Mouse (Mus musculus) bone marrow, adult 2 months (tissue): ENCODE measurements at regions not wholly inside any gene's neighbourhood (a gene's known extent, or its start where the extent isn't known, plus 50 kb on each side); places are given as distances from the start of the nearest gene placed in this dataset.

ENCODE experiments used
- H3K27ac ChIP-seq: fragments of 200-500 bp; 2 replicates; pipeline ENCODE4 v1.5.1; 2012; ENCODE audit warnings: low read depth, mild to moderate bottlenecking, control low read depth, inconsistent platforms, low read length; ENCODE audit not compliant: control insufficient read depth, poor library complexity, insufficient read depth
- H3K4me1 ChIP-seq: fragments of 200-500 bp; 2 replicates; pipeline ENCODE4 v1.6.1; 2011; ENCODE audit warnings: low read length; ENCODE audit not compliant: control insufficient read depth, insufficient read depth
- H3K4me3 ChIP-seq: fragments of 200-500 bp; replicated peaks from 2 replicates; pipeline ENCODE3; 2011; ENCODE audit warnings: mild to moderate bottlenecking, low read depth, low read length, control low read depth; ENCODE audit not compliant: control insufficient read depth
- CTCF ChIP-seq: fragments of 200-500 bp; IDR thresholded peaks from 2 replicates; pipeline ENCODE4 v1.5.1; 2011; ENCODE audit warnings: low read length, control low read depth; ENCODE audit not compliant: control insufficient read depth, insufficient read depth
- POLR2A ChIP-seq: fragments of 200-500 bp; IDR thresholded peaks from 2 replicates; pipeline ENCODE4 v1.6.1; 2011; ENCODE audit warnings: low read depth, mild to moderate bottlenecking, control low read depth, low read length, borderline replicate concordance; ENCODE audit not compliant: control insufficient read depth
- WGBS: fragments of 180-500 bp; shearing (Covaris S2); methylation state at CpG from one replicate; pipeline ENCODE4 v1.1.7; 2018; 5-methylcytosine and 5-hydroxymethylcytosine counted together

GRCm38 (mm10) chr1:159034952-159035351, 54.7 kb upstream of the Pappa2 start:
- no peak for TF ChIP-seq POLR2A
- no peak for TF ChIP-seq CTCF
- WGBS, result 49% methylated on average over 2 of the region's 2 CpGs
- Histone ChIP-seq H3K4me1 (no peaks in the 10 kb centered on the region), H3K4me3 (no peak overlapping the region), H3K27ac (no peak overlapping the region)

- H3K4me3 ChIP-seq, result no peak overlapping the region
- no peaks in the 10 kb centered on the region for H3K4me1 ChIP-seq
- H3K27ac ChIP-seq, result no peak overlapping the region
- no peak for TF ChIP-seq CTCF
- no peak for TF ChIP-seq POLR2A
- WGBS, result 83% methylated on average over 6 of the region's 6 CpGs
These were observed 56.1 kb upstream of the Pappa2 start for GRCm38 (mm10) chr1:159036371-159036770.

- Histone ChIP-seq H3K27ac (no peak overlapping the region), H3K4me3 (no peak overlapping the region), H3K4me1 (no peaks in the 10 kb centered on the region)
- WGBS, result 45% methylated on average over 4 of the region's 4 CpGs
- TF ChIP-seq POLR2A (no peak), CTCF (no peak)
These were observed 65.6 kb upstream of the Pappa2 start for GRCm38 (mm10) chr1:159045870-159046385.

GRCm38 (mm10) chr1:159065024-159065423, 84.7 kb upstream of the Pappa2 start:
- no peaks in the 10 kb centered on the region; the same call in 1 of the 2 replicates for H3K4me1 ChIP-seq
- WGBS, result 0% methylated on average over 1 of the region's 1 CpGs
- no peak overlapping the region for H3K4me3 ChIP-seq
- no peak overlapping the region for H3K27ac ChIP-seq
- TF ChIP-seq CTCF, result no peak
- no peak for TF ChIP-seq POLR2A

- WGBS, result 69% methylated on average over 2 of the region's 2 CpGs
- TF ChIP-seq CTCF, result no peak
- no peak for TF ChIP-seq POLR2A
- Histone ChIP-seq H3K4me3 (no peak overlapping the region), H3K4me1 (no peaks in the 10 kb centered on the region), H3K27ac (no peak overlapping the region)
These were observed 118.9 kb upstream of the Pappa2 start for GRCm38 (mm10) chr1:159099205-159099604.

- H3K4me1 ChIP-seq, result no peaks in the 10 kb centered on the region
- TF ChIP-seq POLR2A (no peak), CTCF (no peak)
- WGBS, result 72% methylated on average over 3 of the region's 3 CpGs
- no peak overlapping the region for H3K4me3 ChIP-seq
- no peak overlapping the region for H3K27ac ChIP-seq
These were observed 109.9 kb upstream of the Cop1 start for GRCm38 (mm10) chr1:159122201-159122600.

- Histone ChIP-seq H3K27ac (no peak overlapping the region), H3K4me1 (no peaks in the 10 kb centered on the region), H3K4me3 (no peak overlapping the region)
- no peak for TF ChIP-seq CTCF
- no peak for TF ChIP-seq POLR2A
These were observed 107.2 kb upstream of the Cop1 start for GRCm38 (mm10) chr1:159124874-159125273.

- H3K4me3 ChIP-seq, result no peak overlapping the region
- no peaks in the 10 kb centered on the region for H3K4me1 ChIP-seq
- no peak overlapping the region for H3K27ac ChIP-seq
- 13% methylated on average over 10 of the region's 10 CpGs for WGBS
- no peak for TF ChIP-seq POLR2A
- TF ChIP-seq CTCF, result peak; percentile 78
These were observed 96.8 kb upstream of the Cop1 start for GRCm38 (mm10) chr1:159135301-159135700.

GRCm38 (mm10) chr1:159147788-159148497, 84.2 kb upstream of the Cop1 start:
- no peaks in the 10 kb centered on the region for H3K4me1 ChIP-seq
- TF ChIP-seq CTCF (no peak), POLR2A (no peak)
- 79% methylated on average over 8 of the region's 8 CpGs for WGBS
- no peak overlapping the region for H3K27ac ChIP-seq
- no peak overlapping the region for H3K4me3 ChIP-seq

GRCm38 (mm10) chr1:159148498-159149187, 83.5 kb upstream of the Cop1 start:
- TF ChIP-seq CTCF (no peak), POLR2A (no peak)
- no peaks in the 10 kb centered on the region for H3K4me1 ChIP-seq
- H3K4me3 ChIP-seq, result no peak overlapping the region
- WGBS, result 73% methylated on average over 9 of the region's 9 CpGs
- no peak overlapping the region for H3K27ac ChIP-seq
